Mouse (Mus musculus): ENCODE results near the gene Mthfd1l.

GRCm38 (mm10) chr10:4071845-4072345, 99.0 kb downstream of the Mthfd1l start:
- TF ChIP-seq CTCF (IDR thresholded peaks at IDR 0.05) (no peak), POLR2A (IDR thresholded peaks at IDR 0.05; ENCODE audit: insufficient read depth, low read depth, low read length) (no peak)

Measured in heart, adult 2 months (tissue).